Mouse (Mus musculus): ENCODE results near the gene Cct5. TPM values are rescaled to one million over a fixed set of nuclear protein-coding genes. Genes with fewer than 3 reads are reported as not detected.
"Not testable (repeated sequence)": the region's sequence is repeated elsewhere in the genome, so short reads cannot be mapped to it uniquely, and the experiment has no call there.

The Cct5 gene
- total RNA-seq, 2 experiments from 2014 or later = 185 to 229 TPM

GRCm38 (mm10) chr15:31603113-31603512, 1.5 kb upstream of the Cct5 start:
- intact Hi-C loops (cut with DNase I; ENCODE audit: low total_unique reads) = no loop called here
- no peak for DNase-seq

- peak; percentile 39 for DNase-seq
These were observed 822 bp upstream of the Cct5 start for GRCm38 (mm10) chr15:31602426-31602825.

GRCm38 (mm10) chr15:31601279-31601645, 342 bp downstream of the Cct5 start:
- intact Hi-C loops (cut with DNase I; ENCODE audit: low total_unique reads) = no loop called here

More at GRCm38 (mm10) chr15:31602426-31602825, 822 bp upstream of the Cct5 start:
- intact Hi-C loops (cut with DNase I; ENCODE audit: low total_unique reads) = no loop called here

GRCm38 (mm10) chr15:31599834-31600233, 1.8 kb downstream of the Cct5 start:
- DNase-seq = no peak
- intact Hi-C loops (cut with DNase I; ENCODE audit: low total_unique reads) = no loop called here

More at GRCm38 (mm10) chr15:31601279-31601645, 342 bp downstream of the Cct5 start:
- no peak for DNase-seq

- DNase-seq = no peak
These were observed 6.0 kb downstream of the Cct5 start for GRCm38 (mm10) chr15:31595651-31596050.

GRCm38 (mm10) chr15:31594260-31594659, 7.3 kb downstream of the Cct5 start:
- no peak for DNase-seq
- intact Hi-C loops (cut with DNase I; ENCODE audit: low total_unique reads) = no loop called here

More at GRCm38 (mm10) chr15:31595651-31596050, 6.0 kb downstream of the Cct5 start:
- intact Hi-C loops (cut with DNase I; ENCODE audit: low total_unique reads) = no loop called here

GRCm38 (mm10) chr15:31592531-31592930, 9.1 kb downstream of the Cct5 start:
- DNase-seq = no peak
- intact Hi-C loops (cut with DNase I; ENCODE audit: low total_unique reads) = no loop called here

GRCm38 (mm10) chr15:31590176-31590575, 11.4 kb downstream of the Cct5 start:
- DNase-seq = no peak
- intact Hi-C loops (cut with DNase I; ENCODE audit: low total_unique reads) = no loop called here

- intact Hi-C loops (cut with DNase I; ENCODE audit: low total_unique reads) = loop anchor here (5.0 kb wide), 2 partner anchors 77 to 272 kb away; no protein-coding TSS in a partner anchor
- no peak for DNase-seq
These were observed 12.5 kb downstream of the Cct5 start for GRCm38 (mm10) chr15:31588989-31589640.

- no peak for DNase-seq
- intact Hi-C loops (cut with DNase I; ENCODE audit: low total_unique reads) = loop anchor here (5.0 kb wide), 2 partner anchors 75 to 270 kb away; no protein-coding TSS in a partner anchor
These were observed 13.8 kb downstream of the Cct5 start for GRCm38 (mm10) chr15:31587789-31588188.

GRCm38 (mm10) chr15:31586519-31586918, 15.1 kb downstream of the Cct5 start:
- intact Hi-C loops (cut with DNase I; ENCODE audit: low total_unique reads) = loop anchor here (5.0 kb wide), 2 partner anchors 74 to 269 kb away; no protein-coding TSS in a partner anchor
- DNase-seq = peak; percentile 82

GRCm38 (mm10) chr15:31586088-31586487, 15.5 kb downstream of the Cct5 start:
- DNase-seq = no peak
- intact Hi-C loops (cut with DNase I; ENCODE audit: low total_unique reads) = loop anchor here (5.0 kb wide), 2 partner anchors 74 to 269 kb away; no protein-coding TSS in a partner anchor

GRCm38 (mm10) chr15:31585238-31585637, 16.4 kb downstream of the Cct5 start:
- DNase-seq = no peak
- intact Hi-C loops (cut with DNase I; ENCODE audit: low total_unique reads) = loop anchor here (5.0 kb wide), 2 partner anchors 73 to 268 kb away; no protein-coding TSS in a partner anchor

GRCm38 (mm10) chr15:31583304-31584085, 18.1 kb downstream of the Cct5 start:
- no peak for DNase-seq
- intact Hi-C loops (cut with DNase I; ENCODE audit: low total_unique reads) = no loop called here

GRCm38 (mm10) chr15:31581086-31581485, 20.5 kb downstream of the Cct5 start:
- intact Hi-C loops (cut with DNase I; ENCODE audit: low total_unique reads); DNase-seq: not testable (repeated sequence)

GRCm38 (mm10) chr15:31576076-31576475, 25.5 kb downstream of the Cct5 start:
- DNase-seq = no peak
- intact Hi-C loops (cut with DNase I; ENCODE audit: low total_unique reads) = no loop called here

- intact Hi-C loops (cut with DNase I; ENCODE audit: low total_unique reads) = no loop called here
- no peak for DNase-seq
These were observed 27.9 kb downstream of the Cct5 start for GRCm38 (mm10) chr15:31573692-31574091.

- intact Hi-C loops (cut with DNase I; ENCODE audit: low total_unique reads) = no loop called here
- DNase-seq = no peak
These were observed 28.3 kb downstream of the Cct5 start for GRCm38 (mm10) chr15:31573287-31573686.

GRCm38 (mm10) chr15:31571906-31572722, 29.5 kb downstream of the Cct5 start:
- DNase-seq = peak; percentile 29
- intact Hi-C loops (cut with DNase I; ENCODE audit: low total_unique reads) = no loop called here

GRCm38 (mm10) chr15:31570959-31571358, 30.6 kb downstream of the Cct5 start:
- no peak for DNase-seq
- intact Hi-C loops (cut with DNase I; ENCODE audit: low total_unique reads) = no loop called here

Measured in gastrocnemius, postnatal 14 days (tissue).